Mouse (Mus musculus): ENCODE results near the gene 1700024G13Rik. TPM values are rescaled to one million over a fixed set of nuclear protein-coding genes. Genes with fewer than 3 reads are reported as not detected.

Gene 1700024G13Rik
- total RNA-seq, 2 experiments from 2014 or later, result not detected

DNA sequence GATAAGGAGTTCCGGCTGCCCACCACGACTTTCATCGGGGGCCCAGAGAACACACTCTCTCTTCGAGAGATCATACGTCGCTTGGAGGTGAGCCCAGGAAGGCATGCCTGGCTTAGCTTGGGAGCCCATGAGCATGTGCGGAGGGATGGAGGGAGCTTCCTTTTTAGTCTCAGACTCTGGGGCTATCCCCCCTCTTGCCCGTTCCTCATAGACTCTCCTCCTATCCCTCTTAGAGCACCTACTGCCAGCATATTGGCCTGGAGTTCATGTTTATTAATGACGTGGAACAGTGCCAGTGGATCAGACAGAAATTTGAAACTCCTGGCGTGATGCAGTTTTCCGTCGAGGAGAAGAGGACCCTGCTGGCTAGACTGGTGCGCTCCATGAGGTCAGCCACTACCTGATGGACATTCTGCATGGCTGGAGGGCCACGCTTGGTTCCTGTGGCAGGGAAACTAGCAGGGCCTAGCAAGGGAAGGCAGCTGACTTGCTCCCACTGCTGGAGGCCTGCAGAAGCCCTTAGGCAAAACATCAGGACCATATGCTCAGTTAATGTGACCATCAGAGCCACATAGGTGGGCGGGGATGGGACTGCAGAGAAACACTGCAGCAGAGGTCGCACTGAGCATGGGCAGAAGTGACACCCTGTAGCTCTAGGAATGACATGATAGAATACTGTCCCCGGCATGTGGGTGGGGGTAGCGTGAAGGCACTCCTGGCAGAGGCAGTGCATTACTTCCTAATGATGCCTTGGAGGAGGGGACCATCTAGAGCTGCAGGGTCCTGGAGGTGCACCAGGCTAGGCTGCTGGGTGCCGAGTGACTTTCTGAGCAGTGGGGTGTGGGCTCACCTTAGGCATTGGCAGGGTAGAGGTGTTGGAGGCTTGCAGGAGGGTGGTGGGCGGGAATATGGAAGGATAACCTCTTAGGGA lies 55.4 kb downstream of the 1700024G13Rik start:
- no peak for ATAC-seq (ENCODE audit: poor library complexity, severe bottlenecking)

DNA sequence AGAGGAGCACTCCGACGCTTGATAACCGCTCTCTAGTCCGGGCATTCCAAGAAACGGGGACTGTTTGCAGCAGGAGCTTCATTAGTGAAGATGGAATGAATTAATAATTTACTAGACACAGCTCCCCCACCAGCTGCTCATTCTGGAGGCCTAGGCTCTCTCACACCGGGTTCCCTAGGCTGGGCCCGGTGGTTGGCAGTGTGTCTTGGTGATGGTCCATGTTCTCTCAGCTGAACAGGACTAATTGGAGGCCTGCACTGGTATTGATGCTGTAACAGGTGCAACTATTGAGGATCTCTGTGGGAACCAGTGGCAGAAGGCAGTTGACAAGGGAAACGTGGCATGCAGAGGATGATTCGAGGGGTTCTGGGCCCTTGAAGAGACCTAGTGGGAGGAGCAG lies 60.8 kb downstream of the 1700024G13Rik start:
- ATAC-seq (ENCODE audit: poor library complexity, severe bottlenecking), result no peak

Other genes with a start within 250 kb of the 1700024G13Rik start
- not detected in 2 replicates for gene Msmb, start 246.4 kb downstream of the 1700024G13Rik start, total RNA-seq (2015)
- gene Msmb, start 246.4 kb downstream of the 1700024G13Rik start, total RNA-seq (2017), result not detected in 2 replicates
- 107 and 111 TPM in 2 replicates for gene Ncoa4, start 228.5 kb downstream of the 1700024G13Rik start, total RNA-seq (2015)
- 93.2 and 110 TPM in 2 replicates for gene Ncoa4, start 228.5 kb downstream of the 1700024G13Rik start, total RNA-seq (2017)
- 122 and 132 TPM in 2 replicates for gene Timm23, start 186.5 kb downstream of the 1700024G13Rik start, total RNA-seq (2015)
- gene Timm23, start 186.5 kb downstream of the 1700024G13Rik start, total RNA-seq (2017), result 88.3 and 104 TPM in 2 replicates
- gene Parg, start 186.4 kb downstream of the 1700024G13Rik start, total RNA-seq (2015), result 34.7 and 37.1 TPM in 2 replicates
- 80.2 and 97.7 TPM in 2 replicates for gene Parg, start 186.4 kb downstream of the 1700024G13Rik start, total RNA-seq (2017)
- gene Ogdhl, start 66.4 kb downstream of the 1700024G13Rik start, total RNA-seq (2015), result not detected in 2 replicates
- not detected in 2 replicates for gene Ogdhl, start 66.4 kb downstream of the 1700024G13Rik start, total RNA-seq (2017)
- gene Slc18a3, start 76.5 kb upstream of the 1700024G13Rik start, total RNA-seq (2015), result not detected in 2 replicates
- gene Slc18a3, start 76.5 kb upstream of the 1700024G13Rik start, total RNA-seq (2017), result not detected in 2 replicates
- not detected in 2 replicates for gene Chat, start 77.6 kb upstream of the 1700024G13Rik start, total RNA-seq (2015)
- gene Chat, start 77.6 kb upstream of the 1700024G13Rik start, total RNA-seq (2017), result not detected in 2 replicates
- gene Ercc6, start 125.1 kb upstream of the 1700024G13Rik start, total RNA-seq (2015), result 5.9 and 7.2 TPM in 2 replicates
- 8.7 and 13.5 TPM in 2 replicates for gene Ercc6, start 125.1 kb upstream of the 1700024G13Rik start, total RNA-seq (2017)
- not detected in 2 replicates for gene Prrxl1, start 211.0 kb upstream of the 1700024G13Rik start, total RNA-seq (2015)
- not detected in 2 replicates for gene Prrxl1, start 211.0 kb upstream of the 1700024G13Rik start, total RNA-seq (2017)

Measured in megakaryocyte, adult 5-6 weeks (primary cell).